Mouse (Mus musculus) myocyte (in vitro differentiated cells): ENCODE data around the gene Rad54l.

ENCODE experiments used
- CEBPB ChIP-seq: IDR thresholded peaks from 2 replicates; pipeline ENCODE4 v1.6.1; 2011; ENCODE audit warnings: mild to moderate bottlenecking, moderate library complexity; ENCODE audit not compliant: poor library complexity, insufficient read depth, severe bottlenecking
- MAX ChIP-seq: IDR thresholded peaks from one replicate; pipeline ENCODE4 v1.6.1; 2011; ENCODE audit warnings: low read depth, mild to moderate bottlenecking, control low read depth
- MYOG ChIP-seq, 3 experiments: IDR thresholded peaks; one replicate each; pipeline ENCODE4 v1.6.1; 2011; ENCODE audit warnings: control low read depth in 2 of 3, low read depth in 2 of 3, mild to moderate bottlenecking in 2 of 3; ENCODE audit not compliant: insufficient read length in 2 of 3, control insufficient read depth in 1 of 3, insufficient read depth in 1 of 3
- POLR2A ChIP-seq: IDR thresholded peaks from one replicate; pipeline ENCODE4 v1.6.1; 2011; ENCODE audit warnings: low read depth, mild to moderate bottlenecking, control low read depth, moderate library complexity; ENCODE audit not compliant: insufficient read length
- POLR2AphosphoS2 ChIP-seq: IDR thresholded peaks from one replicate; pipeline ENCODE4 v1.6.1; 2011; ENCODE audit warnings: low read depth, control low read depth; ENCODE audit not compliant: insufficient read length
- SRF ChIP-seq: IDR thresholded peaks from one replicate; pipeline ENCODE4 v1.6.1; 2011; ENCODE audit warnings: low read depth; ENCODE audit not compliant: control insufficient read depth, insufficient read length
- TCF12 ChIP-seq: IDR thresholded peaks from one replicate; pipeline ENCODE4 v1.6.1; 2011; ENCODE audit warnings: mild to moderate bottlenecking, control low read depth; ENCODE audit not compliant: poor library complexity, insufficient read depth, severe bottlenecking
- TCF3 ChIP-seq: IDR thresholded peaks from one replicate; pipeline ENCODE4 v1.6.1; 2011; ENCODE audit warnings: low read depth, control low read depth; ENCODE audit not compliant: insufficient read length
- USF1 ChIP-seq: IDR thresholded peaks from one replicate; pipeline ENCODE4 v1.6.1; 2011; ENCODE audit warnings: low read depth, mild to moderate bottlenecking, control low read depth, moderate library complexity

- TF ChIP-seq POLR2A = no peak
- no peak for TF ChIP-seq MAX
- no peak for TF ChIP-seq TCF12
- TF ChIP-seq USF1 = no peak
- TF ChIP-seq POLR2AphosphoS2 = no peak
- no peak for TF ChIP-seq MYOG (IDR thresholded peaks at IDR 0.05; ENCODE audit: control insufficient read depth in 1 of 3, insufficient read depth in 1 of 3, insufficient read length in 2 of 3, low read depth in 2 of 3)
- TF ChIP-seq TCF3 = no peak
- no peak for TF ChIP-seq CEBPB
- no peak for TF ChIP-seq SRF
These were observed 27.4 kb upstream of the Rad54l start for GRCm38 (mm10) chr4:116150862-116151221.
